1 mouse cellular context compared by ENCODE assay signal in the genomic region with DNA sequence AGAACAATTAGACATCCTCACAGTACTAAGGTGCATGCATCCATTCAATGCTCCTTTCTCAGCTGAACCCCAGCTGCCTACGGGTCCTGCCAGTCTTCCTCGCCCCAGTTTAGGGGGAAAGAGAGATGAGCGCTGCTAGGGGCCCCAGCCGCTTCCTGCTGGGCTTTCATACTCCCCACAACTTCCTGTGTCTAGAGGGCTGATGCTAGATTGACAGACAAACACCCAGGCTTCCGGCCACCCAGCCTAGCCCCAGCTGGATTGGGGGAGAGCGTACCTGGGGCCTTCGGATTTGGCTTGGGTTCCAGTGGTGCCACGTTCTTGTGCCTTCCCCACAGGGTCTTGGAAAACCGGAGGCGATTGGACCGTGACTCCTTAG.
TF ChIP-seq lines count a peak whose summit lies in the region.

No protein-coding gene starts in this region.

TF ChIP-seq in CH12.LX, 34 proteins besides CTCF, POLR2A, EP300 and RAD21 (continued from another document):
- no peak for TF ChIP-seq MAFK (IDR thresholded peaks at IDR 0.05; ENCODE audit: insufficient replicate concordance, low read length)
- TF ChIP-seq PAX5 (IDR thresholded peaks at IDR 0.05; ENCODE audit: low read length), result no peak
- no peak for TF ChIP-seq CHD1 (IDR thresholded peaks at IDR 0.05; ENCODE audit: low read depth, low read length)
- TF ChIP-seq USF1 (IDR thresholded peaks at IDR 0.05; ENCODE audit: low read depth, low read length), result no peak
- no peak for TF ChIP-seq USF2 (conservative IDR thresholded peaks at IDR 0.05; ENCODE audit: low read depth, low read length)
- TF ChIP-seq ZC3H11A (IDR thresholded peaks at IDR 0.05; ENCODE audit: low read depth, low read length), result no peak
- peak; percentile 66 for TF ChIP-seq TCF12 (IDR thresholded peaks at IDR 0.05; ENCODE audit: low read depth, low read length)
- TF ChIP-seq UBTF (IDR thresholded peaks at IDR 0.05; ENCODE audit: low read depth, low read length), result no peak
- no peak for TF ChIP-seq NRF1 (IDR thresholded peaks at IDR 0.05; ENCODE audit: low read depth, low read length)
- peak; percentile 49; the same call in 1 of the 2 replicates for TF ChIP-seq NELFE (IDR thresholded peaks at IDR 0.05; ENCODE audit: low read depth, low read length)
- TF ChIP-seq ZMIZ1 (IDR thresholded peaks at IDR 0.05; ENCODE audit: low read depth, low read length), result peak; percentile 62; the same call in 1 of the 2 replicates
- 0 out of 2 replicates have a peak, but pooled peaks have one; percentile 46 for TF ChIP-seq MEF2A (IDR thresholded peaks at IDR 0.05; ENCODE audit: borderline replicate concordance, low read depth, low read length)
- peak; percentile 59 for TF ChIP-seq HCFC1 (IDR thresholded peaks at IDR 0.05; ENCODE audit: low read depth, low read length)
- peak; percentile 84 for TF ChIP-seq ELF1 (IDR thresholded peaks at IDR 0.05; ENCODE audit: low read depth, low read length)
- TF ChIP-seq BHLHE40 (IDR thresholded peaks at IDR 0.05; ENCODE audit: low read depth, low read length), result 0 out of 2 replicates have a peak, but pooled peaks have one; percentile 3
- TF ChIP-seq RCOR1 (conservative IDR thresholded peaks at IDR 0.05; ENCODE audit: low read depth, low read length), result no peak
- TF ChIP-seq CHD2 (IDR thresholded peaks at IDR 0.05; ENCODE audit: low read length), result no peak
- TF ChIP-seq JUND (conservative IDR thresholded peaks at IDR 0.05; ENCODE audit: low read depth, low read length), result no peak
- TF ChIP-seq MAX (IDR thresholded peaks at IDR 0.05; ENCODE audit: low read length), result peak; percentile 20; the same call in 1 of the 2 replicates
- TF ChIP-seq JUN (IDR thresholded peaks at IDR 0.05; ENCODE audit: insufficient read depth, low read depth, low read length), result no peak
- TF ChIP-seq ZKSCAN1 (IDR thresholded peaks at IDR 0.05; ENCODE audit: borderline replicate concordance, low read depth, low read length), result no peak
- peak; percentile 75 for TF ChIP-seq SIN3A (IDR thresholded peaks at IDR 0.05; ENCODE audit: low read length)
- TF ChIP-seq MYC (IDR thresholded peaks at IDR 0.05; ENCODE audit: low read depth, low read length), result no peak; the same call in 1 of the 2 replicates
- TF ChIP-seq POLR2AphosphoS2 (IDR thresholded peaks at IDR 0.05; ENCODE audit: low read depth, low read length), result no peak
- no peak for TF ChIP-seq KAT2A (IDR thresholded peaks at IDR 0.05; ENCODE audit: insufficient replicate concordance, low read length)
- TF ChIP-seq ZNF384 (IDR thresholded peaks at IDR 0.05; ENCODE audit: low read depth, low read length), result no peak
- no peak for TF ChIP-seq GABPA (IDR thresholded peaks at IDR 0.05; ENCODE audit: insufficient replicate concordance, low read depth, low read length)
- TF ChIP-seq IRF4 (IDR thresholded peaks at IDR 0.05; ENCODE audit: low read depth, low read length), result no peak
- TF ChIP-seq ETS1 (conservative IDR thresholded peaks at IDR 0.05; ENCODE audit: low read depth, low read length), result 0 out of 2 replicates have a peak, but pooled peaks have one; percentile 36
- TF ChIP-seq SMC3 (IDR thresholded peaks at IDR 0.05; ENCODE audit: low read depth, low read length), result no peak
- peak; percentile 46; the same call in 1 of the 2 replicates for TF ChIP-seq MAZ (IDR thresholded peaks at IDR 0.05; ENCODE audit: low read depth, low read length)
- no peak for TF ChIP-seq E2F4 (IDR thresholded peaks at IDR 0.05; ENCODE audit: insufficient replicate concordance, low read depth, low read length)
